Mouse (Mus musculus) gastrocnemius, postnatal 4 days (tissue): ENCODE results near the gene Mtmr3. TPM values are rescaled to one million over a fixed set of nuclear protein-coding genes. Genes with fewer than 3 reads are reported as not detected.
"Not testable (repeated sequence)": the region's sequence is repeated elsewhere in the genome, so short reads cannot be mapped to it uniquely, and the experiment has no call there.

Experiments used
- DNase-seq, 2 experiments: peaks; one replicate each; pipeline ENCODE4 v3.0.0; 2021 to 2022; ENCODE audit warnings: low spot score in 2 of 2, mixed read lengths in 2 of 2
- total RNA-seq, 2 experiments: library from RNA; stranded (reverse); gene quantifications; 2 replicates each; pipeline ENCODE4 v1.2.3; 2021

Mtmr3 gene
- total RNA-seq, 2 experiments from 2014 or later = 62.9 to 68.7 TPM

- peak in 1 of 2 experiments; percentile 20 for DNase-seq
These were observed 8.2 kb upstream of the Mtmr3 start for GRCm38 (mm10) chr11:4602691-4603441.

GRCm38 (mm10) chr11:4601890-4602289 lies 7.2 kb upstream of the Mtmr3 start:
- DNase-seq = no peak

- DNase-seq = no peak
These were observed 5.3 kb upstream of the Mtmr3 start for GRCm38 (mm10) chr11:4599916-4600315.

GRCm38 (mm10) chr11:4598411-4598810 lies 3.7 kb upstream of the Mtmr3 start:
- no peak for DNase-seq

GRCm38 (mm10) chr11:4593849-4594607 lies 635 bp downstream of the Mtmr3 start:
- DNase-seq = peak in 1 of 2 experiments; percentile 57

GRCm38 (mm10) chr11:4593491-4593848 lies 1.2 kb downstream of the Mtmr3 start:
- DNase-seq = no peak

DNA sequence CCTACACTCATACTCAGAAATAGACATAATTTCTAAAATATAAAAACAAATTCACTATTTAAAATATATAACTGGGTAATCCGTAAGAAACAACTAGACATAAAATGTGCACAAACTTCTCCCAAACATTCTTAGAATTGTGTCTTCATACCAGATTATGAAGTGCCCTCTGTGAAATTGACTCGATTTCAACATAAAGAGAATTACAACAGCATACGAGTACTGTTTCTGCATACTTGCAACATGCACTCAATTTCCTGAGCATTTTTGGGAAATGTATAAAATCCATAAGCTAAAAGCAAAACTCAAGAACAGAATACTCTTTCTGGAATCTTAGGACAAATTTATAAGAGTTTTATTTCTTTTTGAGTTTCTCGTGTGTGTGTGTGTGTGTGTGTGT lies 2.9 kb downstream of the Mtmr3 start:
- no peak for DNase-seq

DNA sequence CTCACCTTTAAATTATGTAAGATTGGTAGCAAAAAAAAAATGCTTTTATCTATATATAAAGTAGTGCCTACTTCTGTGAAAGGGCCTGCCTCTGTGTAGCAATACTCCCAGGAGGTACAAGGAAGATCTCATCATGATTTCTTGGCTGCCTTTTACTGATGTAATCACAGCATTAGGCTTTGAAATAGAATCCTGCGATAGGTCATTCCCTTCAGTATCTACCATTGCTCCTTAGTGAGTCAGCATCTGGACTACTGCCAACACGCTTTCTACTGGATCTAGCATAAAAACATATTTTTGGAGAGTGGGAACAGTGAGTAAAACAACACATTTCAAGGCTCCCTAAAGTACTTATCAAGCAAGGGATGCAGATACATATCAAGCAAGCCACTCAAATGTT lies 16.0 kb downstream of the Mtmr3 start:
- peak; percentile 45 to 70 for DNase-seq

DNA sequence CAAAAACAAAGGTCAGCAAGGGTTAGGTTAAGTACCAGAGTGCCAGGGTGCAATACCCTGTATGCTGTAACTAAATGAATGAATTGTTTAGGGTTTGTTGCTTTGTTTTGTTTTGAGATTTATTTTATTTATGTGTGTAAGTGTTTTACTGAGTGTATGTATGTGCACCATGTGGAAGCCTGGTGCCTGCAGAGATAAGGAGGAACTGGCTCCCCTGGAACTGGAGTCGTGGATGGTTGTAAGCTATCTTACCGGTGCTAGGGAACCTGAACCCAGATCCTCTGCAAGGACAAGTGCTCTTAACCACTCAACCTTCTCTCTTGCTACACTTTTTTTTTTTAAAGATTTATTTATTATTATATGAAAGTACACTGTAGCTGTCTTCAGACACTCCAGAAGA lies 17.6 kb downstream of the Mtmr3 start:
- no peak for DNase-seq

GRCm38 (mm10) chr11:4576090-4576732 lies 18.5 kb downstream of the Mtmr3 start:
- DNase-seq = not testable (repeated sequence)

- no peak for DNase-seq
These were observed 23.2 kb downstream of the Mtmr3 start for GRCm38 (mm10) chr11:4571491-4571901.

DNA sequence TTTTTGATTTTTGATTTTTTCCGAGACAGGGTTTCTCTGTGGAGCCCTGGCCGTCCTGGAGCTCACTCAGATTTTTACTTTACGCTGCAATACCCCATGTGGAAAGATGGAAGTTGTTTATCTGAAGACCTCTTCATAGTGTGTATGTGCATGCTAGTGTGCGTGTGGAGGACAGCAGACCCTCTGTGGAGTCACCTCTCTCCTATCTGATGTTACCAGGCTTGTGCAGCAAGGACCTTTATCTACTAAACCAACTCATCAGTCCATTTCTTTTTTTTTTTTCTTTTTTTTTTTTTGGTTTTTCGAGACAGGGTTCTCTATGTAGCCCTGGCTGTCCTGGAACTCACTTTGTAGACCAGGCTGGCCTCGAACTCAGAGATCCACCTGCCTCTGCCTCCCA lies 28.3 kb downstream of the Mtmr3 start:
- DNase-seq = no peak

DNA sequence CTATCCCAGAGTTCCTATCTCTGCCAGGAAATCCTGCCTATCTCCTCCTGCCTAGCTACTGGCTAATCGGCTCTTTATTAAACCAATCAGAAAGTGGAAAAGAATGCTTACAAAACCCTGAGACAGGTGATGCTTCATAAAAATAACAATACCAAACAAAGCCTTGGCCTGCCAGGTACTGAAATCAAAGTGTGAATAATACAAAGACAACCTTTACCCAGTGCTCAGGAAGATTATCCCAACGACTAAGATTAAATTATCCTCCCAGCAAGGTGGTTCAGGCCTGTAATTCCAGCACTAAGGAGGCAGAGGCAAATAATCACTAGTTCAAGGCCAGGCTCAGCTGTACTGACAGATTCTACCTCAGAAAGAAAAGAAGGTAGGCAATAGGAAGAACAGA lies 29.1 kb downstream of the Mtmr3 start:
- DNase-seq = no peak

DNA sequence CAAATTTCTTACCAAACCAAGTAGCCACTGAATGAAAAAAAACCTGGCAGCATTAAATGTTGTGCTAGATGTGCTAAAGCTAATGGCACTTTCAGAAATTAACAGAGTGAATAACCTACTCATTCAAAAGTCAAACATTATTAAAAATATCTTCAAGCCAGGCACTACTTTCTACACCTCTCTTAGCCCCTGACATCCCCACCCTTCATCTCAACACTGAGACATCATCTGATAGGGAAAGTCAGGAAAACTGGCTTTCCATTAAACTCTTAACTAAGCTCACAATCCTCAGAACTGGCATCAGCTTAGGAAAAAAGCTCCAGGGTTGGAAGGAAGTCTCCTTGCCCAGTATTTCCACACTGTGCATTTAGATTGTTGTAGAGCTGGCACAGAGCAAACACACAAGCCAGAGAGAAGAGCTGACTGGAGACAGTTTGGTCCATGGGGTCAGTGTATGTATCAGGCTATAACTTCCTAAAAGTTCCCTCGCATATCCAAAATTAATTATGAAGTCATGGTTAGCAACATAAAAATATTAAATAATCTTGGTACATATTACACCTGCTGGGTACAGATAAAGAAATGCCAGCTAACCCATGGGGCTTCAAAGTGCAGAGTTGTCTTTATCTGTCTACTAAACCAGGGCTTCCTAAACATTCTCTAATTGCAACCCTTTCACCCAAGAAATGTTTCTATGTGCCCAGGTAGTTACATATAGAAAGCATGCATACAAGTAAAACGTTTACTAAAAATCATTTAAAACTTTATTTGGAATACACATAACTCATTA lies 41.2 kb downstream of the Mtmr3 start:
- no peak for DNase-seq

DNA sequence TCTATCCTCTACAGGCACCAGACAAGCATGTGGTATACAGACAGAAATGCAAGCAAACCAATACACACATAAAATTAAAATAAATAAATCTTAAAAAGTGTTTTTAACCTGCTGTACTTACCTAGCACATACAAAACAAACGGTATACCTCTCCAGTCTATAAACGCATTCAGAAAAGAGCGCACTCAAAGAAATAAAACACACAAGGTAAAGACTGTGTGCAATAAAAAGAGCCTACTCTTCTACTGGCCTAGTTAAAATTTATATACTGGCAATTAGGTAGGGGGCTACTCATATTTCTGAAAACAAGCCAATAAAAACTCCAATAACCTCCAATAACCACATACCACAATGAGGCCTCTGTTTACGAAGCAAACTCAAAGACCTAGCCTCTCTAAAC lies 47.1 kb downstream of the Mtmr3 start:
- DNase-seq = no peak

DNA sequence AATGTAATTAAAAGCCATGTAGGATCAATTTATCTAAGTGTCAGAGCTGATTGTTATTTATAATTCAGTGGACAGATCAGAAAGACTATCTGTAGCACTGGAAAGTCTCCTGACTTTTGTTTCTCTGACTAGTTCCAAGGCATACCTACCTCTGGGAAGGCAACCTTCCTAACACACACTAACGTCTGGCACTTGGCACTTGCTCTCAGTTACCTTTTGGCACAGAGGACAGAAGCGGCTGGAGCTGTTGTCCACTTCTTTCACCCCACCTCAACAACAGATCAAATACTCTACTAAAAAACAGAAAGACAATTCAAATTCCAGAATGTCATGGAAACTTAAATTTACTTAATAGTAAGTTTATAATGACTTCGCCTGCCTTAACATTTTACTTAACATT lies 48.7 kb downstream of the Mtmr3 start:
- DNase-seq = no peak

DNA sequence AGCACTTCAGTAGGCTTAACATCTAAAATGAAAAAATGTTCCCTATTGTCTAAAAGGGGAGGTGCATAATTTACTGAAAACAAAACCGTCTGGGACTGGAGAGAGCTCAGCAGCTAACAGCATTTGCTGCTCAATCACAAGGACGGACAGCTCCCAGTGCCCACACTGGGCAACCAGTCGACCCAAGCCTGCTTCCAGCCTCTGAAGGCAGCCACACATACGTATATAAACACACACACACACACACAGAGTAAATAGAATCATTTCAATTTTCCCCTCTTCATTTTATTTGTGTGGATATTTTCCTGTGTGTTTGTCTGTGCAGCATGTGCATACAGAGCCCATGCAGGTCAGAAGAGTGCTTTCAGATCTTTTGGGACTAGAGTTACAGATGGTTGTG lies 49.3 kb downstream of the Mtmr3 start:
- no peak for DNase-seq

DNA sequence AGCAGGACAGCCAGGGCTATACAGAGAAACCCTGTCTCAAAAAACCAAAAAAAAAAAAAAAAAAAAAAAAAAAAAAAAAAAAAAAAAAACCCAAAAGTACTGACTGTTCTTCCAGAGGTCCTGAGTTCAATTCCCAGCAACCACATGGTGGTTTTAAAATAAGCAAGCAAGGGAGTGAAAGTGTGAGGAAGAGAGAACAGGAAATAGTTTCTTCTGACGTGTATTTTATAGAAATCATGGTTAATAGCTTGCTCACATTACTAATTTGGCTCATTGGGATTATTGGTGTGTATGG lies 50.1 kb downstream of the Mtmr3 start:
- DNase-seq = not testable (repeated sequence)

GRCm38 (mm10) chr11:4543746-4544626 lies 50.7 kb downstream of the Mtmr3 start:
- no peak for DNase-seq

DNA sequence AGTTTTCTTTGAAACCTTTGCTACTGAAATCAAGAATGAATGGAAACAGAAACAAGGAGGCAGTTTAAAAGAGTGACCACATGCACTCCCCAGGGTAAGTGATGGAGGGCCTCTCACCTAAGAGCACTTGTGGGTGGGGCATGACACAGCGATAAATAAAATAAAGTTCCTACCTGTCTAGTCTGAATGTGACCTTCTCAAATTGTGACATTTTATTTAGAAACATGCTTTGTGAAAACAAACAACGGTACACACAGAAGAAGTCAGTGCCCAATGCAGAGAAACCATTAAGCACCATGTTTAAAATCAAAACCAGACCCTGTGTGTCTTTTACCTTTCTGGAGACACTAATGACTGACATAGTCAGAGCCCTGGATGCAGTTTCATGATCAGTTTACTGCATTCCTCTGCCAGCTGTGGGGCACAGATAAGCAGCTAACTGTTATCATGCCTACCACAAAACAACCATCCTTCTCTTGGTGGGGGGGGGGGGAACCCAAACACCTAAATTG lies 51.6 kb downstream of the Mtmr3 start:
- DNase-seq = no peak
